Mouse (Mus musculus) fibroblast of lung, adult 2 months (primary cell): Measurements from ENCODE around the gene Acsl1.

Source experiments
- DNase-seq: peaks from one replicate; pipeline ENCODE4 v3.0.0-alpha.2; 2011; ENCODE audit warnings: low read depth

Acsl1 gene

GRCm38 (mm10) chr8:46470792-46471781 lies at the start of gene Acsl1:
TSS of gene Acsl1 (plus strand) at chr8:46471037.
- DNase-seq: peak; percentile 93

DNA sequence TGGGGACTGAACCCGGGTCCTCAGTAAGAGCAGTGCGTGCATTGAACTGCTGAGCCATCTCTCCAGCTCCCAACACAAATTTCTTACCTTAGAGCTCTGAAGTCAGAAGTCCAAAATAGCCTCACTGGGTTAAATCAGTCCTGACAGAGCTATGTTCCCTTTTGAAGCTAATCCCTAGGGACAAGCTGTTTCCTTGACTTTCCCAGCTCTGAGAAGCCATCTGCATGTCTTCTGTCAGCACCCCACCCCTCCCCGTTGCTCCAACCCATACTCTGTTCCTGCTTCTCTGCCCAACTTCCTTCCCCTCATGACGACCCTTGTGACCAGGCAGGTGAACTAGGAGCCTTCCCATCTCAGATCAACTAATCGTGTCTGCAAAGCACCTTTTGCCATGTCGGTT lies 49.3 kb upstream of the Acsl1 start:
- no peak for DNase-seq

DNA sequence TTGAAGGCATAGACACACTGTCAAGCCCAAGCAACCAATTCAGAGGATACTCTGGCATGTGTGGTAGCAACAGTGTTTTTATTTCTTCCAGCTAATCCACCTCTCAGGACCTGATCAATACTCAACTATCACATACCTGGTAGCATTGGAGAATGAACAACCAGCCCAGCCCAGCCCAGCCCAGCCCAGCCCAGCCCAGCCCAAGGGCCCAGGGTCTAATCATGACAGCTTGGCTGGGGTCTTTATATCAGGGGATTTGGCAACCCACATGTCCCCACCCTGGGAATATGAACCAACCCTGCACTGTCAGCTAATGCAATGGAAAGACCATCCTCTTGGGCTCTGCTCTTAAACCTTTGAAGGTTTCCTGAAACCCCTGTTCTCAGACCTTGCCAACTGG lies 42.9 kb upstream of the Acsl1 start:
- no peak for DNase-seq

- peak; percentile 69 for DNase-seq
These were observed 41.0 kb upstream of the Acsl1 start for GRCm38 (mm10) chr8:46429871-46430270.

GRCm38 (mm10) chr8:46431921-46432320 lies 38.9 kb upstream of the Acsl1 start:
- no peak for DNase-seq

DNA sequence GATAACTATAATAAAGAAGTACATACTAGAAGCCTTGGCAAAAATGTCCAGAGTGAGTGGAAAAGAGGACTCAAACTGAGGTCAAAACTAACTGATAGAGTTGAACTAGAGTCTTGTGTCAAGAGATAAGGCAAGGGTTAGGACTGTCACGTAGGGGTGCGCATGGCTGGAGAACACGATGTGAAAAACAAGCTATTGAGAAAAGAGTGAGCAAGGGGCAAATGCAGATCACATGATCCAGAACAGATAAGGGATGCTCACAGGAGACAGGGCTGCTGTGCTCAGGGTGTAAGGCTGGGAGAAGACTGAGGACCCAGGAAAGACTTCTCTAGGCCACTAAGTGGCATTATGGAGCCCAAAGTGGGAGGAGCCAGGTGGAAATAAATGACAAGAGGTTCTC lies 38.3 kb upstream of the Acsl1 start:
- no peak for DNase-seq

DNA sequence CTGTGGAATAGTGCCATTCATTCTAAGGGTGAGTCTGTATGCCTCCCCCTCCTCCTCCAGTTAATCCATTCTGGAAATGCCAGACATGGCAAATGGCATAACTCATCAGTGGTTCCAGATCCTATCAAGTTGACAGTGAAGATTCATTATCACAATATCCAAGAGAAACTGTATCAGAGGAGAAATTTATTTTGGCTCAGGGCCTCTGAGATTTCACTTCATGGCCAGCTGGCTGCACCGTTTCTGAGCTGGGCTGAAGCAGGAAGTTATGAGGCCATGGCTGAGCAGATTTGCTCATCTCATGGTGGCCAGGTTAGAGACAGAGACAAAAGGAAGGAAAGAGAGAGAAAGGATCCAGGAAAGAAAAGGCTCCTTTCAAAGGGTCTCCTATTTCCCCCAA lies 37.2 kb upstream of the Acsl1 start:
- DNase-seq: no peak

GRCm38 (mm10) chr8:46438491-46438890 lies 32.3 kb upstream of the Acsl1 start:
- DNase-seq: no peak

- no peak for DNase-seq
These were observed 24.6 kb upstream of the Acsl1 start for GRCm38 (mm10) chr8:46445964-46446915.

DNA sequence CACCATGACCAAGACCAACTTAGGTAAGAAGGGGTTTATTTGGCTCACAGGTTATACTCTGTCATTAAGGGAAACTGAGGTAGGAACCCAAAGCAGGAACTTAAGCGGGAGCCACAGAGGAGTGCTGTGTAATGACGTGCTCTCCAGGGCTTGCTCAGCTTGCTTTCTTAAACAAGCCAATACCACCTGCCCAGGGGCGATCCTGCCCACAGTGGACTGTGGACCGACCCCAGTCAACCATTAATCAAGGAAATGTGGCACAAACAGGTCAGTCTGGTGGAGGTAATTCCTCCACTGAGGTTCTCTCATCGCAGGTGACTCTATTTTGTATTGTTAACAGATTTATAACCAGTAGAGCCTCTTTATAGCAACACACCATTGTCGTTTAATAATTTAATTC lies 23.5 kb upstream of the Acsl1 start:
- no peak for DNase-seq

DNA sequence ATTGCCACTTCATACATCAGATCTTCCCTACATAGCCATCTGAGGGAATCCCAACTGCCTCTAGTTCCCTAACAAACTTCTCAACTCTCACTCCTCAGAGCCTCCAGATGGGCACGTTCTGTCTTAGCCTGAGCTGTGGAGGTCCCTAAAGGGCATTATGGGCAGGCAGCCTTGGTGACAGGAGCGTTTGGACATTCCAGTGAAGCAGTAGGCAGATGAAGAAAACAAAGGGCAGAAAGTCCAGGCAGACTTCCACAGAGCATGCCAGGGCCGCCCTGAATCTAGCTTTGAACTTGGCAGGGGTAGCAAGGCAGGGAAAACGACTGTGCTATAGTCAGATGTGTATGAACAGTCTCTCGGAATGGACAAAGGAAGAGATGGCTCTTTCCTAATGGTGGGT lies 22.2 kb upstream of the Acsl1 start:
- no peak for DNase-seq

DNA sequence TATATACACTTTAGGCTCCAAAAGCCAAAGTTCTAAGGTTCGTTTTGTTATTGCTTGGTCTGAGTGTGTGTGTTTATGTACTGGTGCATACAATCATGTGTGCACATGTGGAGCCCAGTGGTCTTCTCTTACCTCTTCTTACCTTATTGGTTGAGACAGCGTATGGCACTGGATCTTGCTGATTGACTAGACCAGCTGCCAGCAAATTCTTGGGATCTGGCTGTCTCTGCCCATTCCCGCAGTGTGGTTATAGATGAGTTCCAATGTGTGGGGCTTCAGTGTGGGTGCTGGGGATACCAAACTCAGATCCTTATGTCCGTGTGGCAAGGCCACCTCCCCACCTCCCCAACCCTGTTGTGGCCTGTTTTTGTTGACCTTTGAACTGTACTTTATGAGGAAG lies 21.8 kb upstream of the Acsl1 start:
- DNase-seq: no peak

GRCm38 (mm10) chr8:46449723-46450251 lies 21.1 kb upstream of the Acsl1 start:
- DNase-seq: no peak

GRCm38 (mm10) chr8:46458215-46458811 lies 12.5 kb upstream of the Acsl1 start:
- DNase-seq: no peak

- DNase-seq: no peak
These were observed 2.4 kb upstream of the Acsl1 start for GRCm38 (mm10) chr8:46468400-46468799.

GRCm38 (mm10) chr8:46469071-46469769 lies 1.6 kb upstream of the Acsl1 start:
- DNase-seq: no peak

GRCm38 (mm10) chr8:46470091-46470791 lies 596 bp upstream of the Acsl1 start:
- peak; percentile 43 for DNase-seq

GRCm38 (mm10) chr8:46471926-46472485 lies 1.2 kb downstream of the Acsl1 start:
- DNase-seq: no peak

DNA sequence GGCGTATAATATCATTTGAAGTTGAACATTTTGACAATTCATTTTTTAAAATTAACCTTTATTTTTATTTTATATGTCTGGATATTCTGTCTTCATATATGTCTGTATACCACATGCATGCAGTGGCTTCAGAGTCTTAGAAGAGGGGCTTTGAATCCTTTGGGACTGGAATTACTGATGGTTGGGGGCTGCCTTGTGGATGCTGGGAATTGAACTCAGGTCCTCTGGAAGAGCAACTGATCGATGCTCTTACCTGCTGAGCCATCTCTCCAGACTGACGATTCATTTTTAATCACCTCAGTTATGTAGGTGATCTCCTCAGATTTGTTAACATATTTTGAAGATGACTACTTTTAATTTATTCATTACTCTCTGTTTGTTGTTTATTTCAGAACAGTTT lies 3.3 kb downstream of the Acsl1 start:
- DNase-seq: no peak

DNA sequence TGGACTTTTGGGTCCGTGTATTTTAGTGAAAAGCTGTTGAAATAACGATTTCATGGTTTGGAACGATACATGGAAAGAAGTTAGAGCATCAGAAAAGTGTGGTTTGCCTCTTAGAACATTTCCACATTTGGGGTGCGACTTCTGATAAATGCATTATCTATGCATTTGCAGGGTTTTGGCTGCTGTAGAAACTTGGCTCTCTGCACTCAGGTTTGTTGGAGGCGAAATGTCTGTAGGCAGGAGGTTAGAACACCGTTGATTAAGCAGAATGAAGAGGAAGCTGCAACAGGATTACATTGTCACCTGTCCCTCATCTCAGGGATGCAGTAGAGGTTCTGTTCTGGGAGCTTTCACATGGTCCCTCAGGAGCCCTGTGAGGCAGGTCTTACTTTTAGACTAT lies 3.8 kb downstream of the Acsl1 start:
- DNase-seq: no peak
